Mouse (Mus musculus) liver, adult 2 months (tissue): ENCODE data around the gene Trappc6b.

Experiments
- CTCF ChIP-seq: fragments of 200-500 bp; IDR thresholded peaks from 2 replicates; pipeline ENCODE4 v1.5.1; 2011; ENCODE audit warnings: low read depth, low read length, control low read depth
- POLR2A ChIP-seq: fragments of 200-500 bp; IDR thresholded peaks from 2 replicates; pipeline ENCODE4 v1.6.1; 2011; ENCODE audit warnings: low read length, control low read depth; ENCODE audit not compliant: insufficient read depth; ENCODE audit errors: extremely low read depth

GRCm38 (mm10) chr12:59077883-59078282 lies 16.6 kb upstream of the Trappc6b start:
- no peak for TF ChIP-seq POLR2A
- TF ChIP-seq CTCF, result no peak
